Mouse (Mus musculus) spleen, adult 18-20 months (tissue): ENCODE measurements around the gene Poln.

Experiments
- DNase-seq, 2 experiments: peaks; one replicate each; pipeline ENCODE4 v3.0.0; 2022; ENCODE audit warnings: mixed read lengths in 2 of 2

The Poln gene

DNA sequence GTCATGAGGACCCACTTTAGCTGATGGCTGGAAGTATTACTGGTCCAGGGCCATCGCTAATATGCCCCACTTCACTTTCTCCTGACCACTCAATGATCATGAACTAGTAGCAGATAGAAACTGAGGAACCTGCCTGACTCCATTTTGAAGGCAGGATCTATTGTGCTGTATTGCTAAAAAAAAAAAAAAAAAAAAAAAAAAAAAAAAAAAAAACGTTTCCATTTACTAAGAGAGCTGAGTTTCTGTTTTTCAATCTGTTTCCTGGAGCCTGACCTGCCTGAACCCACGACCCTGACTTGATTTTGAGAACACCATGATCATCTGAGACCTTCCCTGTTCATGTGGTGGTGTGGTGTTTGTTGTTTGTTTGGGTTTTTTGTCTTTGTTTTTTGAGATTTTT, 193.0 kb downstream of the Poln start:
- no peak for DNase-seq

DNA sequence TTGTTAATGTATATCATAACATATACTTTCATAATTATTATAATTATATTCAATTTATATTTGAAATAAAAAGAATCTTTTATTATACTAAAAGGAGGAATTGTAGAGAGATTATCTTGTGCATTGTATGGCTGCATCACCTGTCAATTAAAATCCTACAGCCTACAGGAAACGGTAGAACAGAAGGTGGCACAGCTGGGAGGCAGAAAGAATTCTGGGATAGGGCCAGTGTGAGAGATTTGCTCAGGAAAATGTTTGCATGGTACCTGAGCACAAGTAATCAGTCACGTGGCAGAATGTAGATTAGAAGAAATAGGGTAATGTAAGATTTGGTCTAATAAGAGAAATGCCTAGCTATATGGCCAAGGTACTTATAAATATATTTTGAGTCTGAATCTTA, 194.5 kb downstream of the Poln start:
- no peak for DNase-seq

DNA sequence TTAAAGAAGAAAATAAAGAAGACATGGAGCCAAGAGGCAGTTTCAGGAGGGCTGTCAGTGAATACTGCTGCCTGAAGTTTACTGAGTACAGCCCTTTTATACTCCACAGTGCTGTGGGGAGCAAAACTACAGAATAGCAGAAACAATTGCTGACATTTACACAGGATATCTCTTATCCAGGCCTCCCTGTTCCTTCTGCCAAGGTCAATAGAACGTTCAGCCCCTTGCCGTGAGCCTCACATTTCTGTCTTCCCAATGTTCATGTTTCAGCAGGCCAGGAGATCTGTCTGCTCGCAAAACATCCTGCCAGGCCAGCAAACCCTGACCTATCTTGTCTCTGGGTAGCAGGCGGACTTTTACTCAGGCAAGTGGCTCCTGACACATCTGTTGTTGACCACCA, 209.9 kb downstream of the Poln start:
- DNase-seq: no peak
